Mouse (Mus musculus): ENCODE data around the gene Nudt4. TPM values are rescaled to one million over a fixed set of nuclear protein-coding genes. Genes with fewer than 3 reads are reported as not detected.

The Nudt4 gene
- polyA plus RNA-seq, 1 experiment from 2014 or later, result 123 TPM

DNA sequence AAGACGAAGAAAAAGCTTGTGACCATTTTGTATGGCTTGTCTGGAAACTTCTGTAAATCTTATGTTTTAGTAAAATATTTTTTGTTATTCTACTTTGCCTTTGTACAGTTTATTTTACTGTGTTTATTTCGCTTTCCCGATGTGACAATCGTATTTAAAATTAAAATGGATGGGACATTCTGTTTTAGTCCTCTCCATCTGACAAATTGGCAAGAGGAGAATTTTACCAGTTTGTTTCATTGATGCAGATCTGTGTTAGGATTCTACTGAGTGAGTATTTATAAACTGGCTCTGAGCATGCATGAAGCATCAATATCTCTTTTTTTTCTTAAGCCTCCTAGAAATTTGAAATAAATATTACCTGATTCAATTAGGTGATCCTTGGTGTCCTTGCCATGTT lies 21.0 kb downstream of the Nudt4 start:
- H3K36me3 ChIP-seq (ENCODE audit: control insufficient read depth, insufficient read depth, low read length), result no peaks in the 10 kb centered on the region; the same call in none of the 2 replicates
- H3K4me3 ChIP-seq (ENCODE audit: low read depth, low read length), result no peak overlapping the region
- H3K9ac ChIP-seq (ENCODE audit: low read length), result no peak overlapping the region
- ATAC-seq (replicated peaks; ENCODE audit: low FRiP score), result no peak
- H3K27ac ChIP-seq (ENCODE audit: low read depth, low read length), result no peak overlapping the region
- H3K9me3 ChIP-seq (ENCODE audit: control insufficient read depth, low read length), result no peaks in the 10 kb centered on the region
- 93% methylated on average over 4 of the region's 4 CpGs for WGBS
- no peaks in the 10 kb centered on the region for H3K27me3 ChIP-seq (ENCODE audit: control insufficient read depth, insufficient read depth, low read length)
- no peak overlapping the region for H3K4me2 ChIP-seq (ENCODE audit: low read depth, low read length, severe bottlenecking)
- no peak for DNase-seq (ENCODE audit: low spot score)
- no peaks in the 10 kb centered on the region for H3K4me1 ChIP-seq (replicated peaks; ENCODE audit: control insufficient read depth, insufficient read depth, low read length)

DNA sequence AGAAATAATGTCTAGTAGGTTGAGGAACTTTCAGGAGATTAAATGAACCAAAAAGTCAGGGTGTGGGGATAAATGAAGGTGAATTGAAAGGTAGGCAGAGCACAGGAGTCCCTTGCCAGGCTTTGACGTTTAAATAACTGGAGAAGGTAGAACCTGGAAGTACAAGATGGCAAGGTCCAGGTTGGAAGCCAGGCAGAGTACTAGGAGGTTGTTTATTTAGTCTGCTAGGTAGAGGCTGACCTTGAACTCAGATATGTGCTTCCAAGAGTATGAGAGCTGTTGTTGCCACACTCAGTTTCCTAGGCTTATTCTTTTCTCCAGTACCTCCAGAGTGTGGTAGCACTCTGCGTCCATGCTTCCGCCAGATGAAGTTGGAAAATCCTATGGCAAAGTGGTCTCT lies 24.1 kb downstream of the Nudt4 start:
- Histone ChIP-seq H3K4me1 (replicated peaks; ENCODE audit: control insufficient read depth, insufficient read depth, low read length) (no peaks in the 10 kb centered on the region), H3K36me3 (ENCODE audit: control insufficient read depth, insufficient read depth, low read length) (no peaks in the 10 kb centered on the region; the same call in none of the 2 replicates), H3K9ac (ENCODE audit: low read length) (no peak overlapping the region), H3K27me3 (ENCODE audit: control insufficient read depth, insufficient read depth, low read length) (no peaks in the 10 kb centered on the region), H3K27ac (ENCODE audit: low read depth, low read length) (no peak overlapping the region), H3K9me3 (ENCODE audit: control insufficient read depth, low read length) (no peaks in the 10 kb centered on the region), H3K4me3 (ENCODE audit: low read depth, low read length) (no peak overlapping the region), H3K4me2 (ENCODE audit: low read depth, low read length, severe bottlenecking) (no peak overlapping the region)
- DNase-seq (ENCODE audit: low spot score), result no peak
- ATAC-seq (replicated peaks; ENCODE audit: low FRiP score), result no peak
- 89% methylated on average over 3 of the region's 3 CpGs for WGBS

DNA sequence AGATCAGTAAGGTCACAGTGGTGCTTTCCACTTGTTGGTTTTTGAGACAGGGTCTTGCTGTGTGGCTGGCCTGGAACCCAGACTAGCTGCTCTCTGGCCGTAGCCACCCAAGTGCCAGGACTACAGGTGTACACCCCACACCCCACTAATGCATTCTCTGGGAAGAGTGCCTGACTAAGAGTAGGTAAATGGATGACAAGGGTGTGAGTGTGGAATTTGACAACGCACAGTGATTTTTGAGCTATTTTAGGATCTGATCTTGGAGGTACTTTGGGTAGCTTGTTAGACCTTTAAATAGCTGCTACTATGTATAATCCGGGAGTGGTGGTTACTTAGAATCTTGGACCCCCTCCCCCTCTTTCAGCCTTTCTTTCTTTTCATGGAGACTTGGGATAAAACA lies 24.7 kb downstream of the Nudt4 start:
- H3K4me2 ChIP-seq (ENCODE audit: low read depth, low read length, severe bottlenecking), result no peak overlapping the region
- H3K9me3 ChIP-seq (ENCODE audit: control insufficient read depth, low read length), result no peaks in the 10 kb centered on the region
- 90% methylated on average over 3 of the region's 3 CpGs for WGBS
- no peak overlapping the region for H3K9ac ChIP-seq (ENCODE audit: low read length)
- no peaks in the 10 kb centered on the region; the same call in none of the 2 replicates for H3K36me3 ChIP-seq (ENCODE audit: control insufficient read depth, insufficient read depth, low read length)
- DNase-seq (ENCODE audit: low spot score) (no peak), ATAC-seq (replicated peaks; ENCODE audit: low FRiP score) (no peak)
- H3K27ac ChIP-seq (ENCODE audit: low read depth, low read length), result no peak overlapping the region
- no peaks in the 10 kb centered on the region for H3K4me1 ChIP-seq (replicated peaks; ENCODE audit: control insufficient read depth, insufficient read depth, low read length)
- no peaks in the 10 kb centered on the region for H3K27me3 ChIP-seq (ENCODE audit: control insufficient read depth, insufficient read depth, low read length)
- no peak overlapping the region for H3K4me3 ChIP-seq (ENCODE audit: low read depth, low read length)

DNA sequence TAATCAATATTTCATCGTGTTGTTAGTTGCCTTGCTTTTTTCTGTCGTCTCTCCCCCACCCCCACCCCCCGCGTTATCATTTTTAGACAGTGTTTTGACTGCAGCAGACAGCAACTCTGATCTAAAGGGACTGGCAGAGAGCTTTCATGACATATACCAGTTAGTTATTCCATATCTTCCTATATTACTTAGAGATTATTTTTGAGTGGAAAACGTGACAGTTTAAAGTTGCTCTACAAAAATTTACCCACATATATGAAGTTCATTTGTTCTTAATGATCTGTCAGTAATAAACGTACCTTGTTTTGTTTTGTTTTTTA lies 27.8 kb downstream of the Nudt4 start:
- Histone ChIP-seq H3K9me3 (ENCODE audit: control insufficient read depth, low read length) (no peaks in the 10 kb centered on the region), H3K4me2 (ENCODE audit: low read depth, low read length, severe bottlenecking) (no peak overlapping the region), H3K9ac (ENCODE audit: low read length) (no peak overlapping the region), H3K4me1 (replicated peaks; ENCODE audit: control insufficient read depth, insufficient read depth, low read length) (no peaks in the 10 kb centered on the region), H3K36me3 (ENCODE audit: control insufficient read depth, insufficient read depth, low read length) (no peaks in the 10 kb centered on the region), H3K4me3 (ENCODE audit: low read depth, low read length) (no peak overlapping the region), H3K27ac (ENCODE audit: low read depth, low read length) (no peak overlapping the region), H3K27me3 (ENCODE audit: control insufficient read depth, insufficient read depth, low read length) (no peaks in the 10 kb centered on the region)
- ATAC-seq (replicated peaks; ENCODE audit: low FRiP score), result no peak
- WGBS, result 85% methylated on average over 6 of the region's 6 CpGs
- DNase-seq (ENCODE audit: low spot score), result no peak

DNA sequence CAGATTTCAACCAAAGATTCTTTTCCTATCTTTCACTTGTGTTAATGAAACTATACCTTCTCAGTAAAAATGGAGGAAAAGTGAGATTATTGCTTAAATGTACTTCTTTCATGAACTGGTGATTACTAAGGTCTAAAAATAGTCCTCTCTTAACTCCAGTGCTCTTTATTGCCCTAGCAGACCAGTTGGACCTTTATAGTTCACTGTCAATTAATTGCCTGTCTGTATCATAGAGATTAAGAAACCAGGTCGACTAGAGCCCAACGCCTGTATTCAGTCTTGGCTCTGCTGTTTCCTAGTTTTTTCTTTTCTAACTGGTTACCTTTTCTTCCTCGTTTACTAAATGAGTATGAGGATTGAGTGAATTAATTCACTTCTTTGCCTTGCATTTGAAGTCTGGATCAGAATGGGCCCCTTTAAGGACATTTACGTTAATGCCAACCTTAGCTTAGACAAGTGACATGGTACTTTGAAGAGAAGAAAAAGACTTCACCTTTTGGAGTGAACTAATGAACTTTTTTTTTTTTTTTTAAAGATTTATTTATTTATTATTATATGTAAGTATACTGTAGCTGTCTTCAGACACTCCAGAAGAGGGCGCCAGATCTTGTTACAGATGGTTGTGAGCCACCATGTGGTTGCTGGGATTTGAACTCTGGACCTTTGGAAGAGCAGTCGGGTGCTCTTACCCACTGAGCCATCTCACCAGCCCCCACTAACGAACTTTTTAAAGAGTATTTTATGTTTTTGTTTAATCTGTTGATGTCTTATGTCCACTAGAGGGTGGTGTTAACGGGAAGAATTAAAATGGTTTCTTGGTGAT lies 28.3 kb downstream of the Nudt4 start:
- no peaks in the 10 kb centered on the region for H3K27me3 ChIP-seq (ENCODE audit: control insufficient read depth, insufficient read depth, low read length)
- H3K36me3 ChIP-seq (ENCODE audit: control insufficient read depth, insufficient read depth, low read length), result no peaks in the 10 kb centered on the region
- no peak for ATAC-seq (replicated peaks; ENCODE audit: low FRiP score)
- H3K4me3 ChIP-seq (ENCODE audit: low read depth, low read length), result no peak overlapping the region
- 0 out of 2 replicates have a peak, but pooled peaks cover 2% of the 10 kb centered on the region for H3K4me1 ChIP-seq (replicated peaks; ENCODE audit: control insufficient read depth, insufficient read depth, low read length)
- no peak overlapping the region for H3K4me2 ChIP-seq (ENCODE audit: low read depth, low read length, severe bottlenecking)
- no peak for DNase-seq (ENCODE audit: low spot score)
- WGBS, result 86% methylated on average over 8 of the region's 8 CpGs
- no peaks in the 10 kb centered on the region for H3K9me3 ChIP-seq (ENCODE audit: control insufficient read depth, low read length)
- H3K27ac ChIP-seq (ENCODE audit: low read depth, low read length), result no peak overlapping the region
- no peak overlapping the region for H3K9ac ChIP-seq (ENCODE audit: low read length)

DNA sequence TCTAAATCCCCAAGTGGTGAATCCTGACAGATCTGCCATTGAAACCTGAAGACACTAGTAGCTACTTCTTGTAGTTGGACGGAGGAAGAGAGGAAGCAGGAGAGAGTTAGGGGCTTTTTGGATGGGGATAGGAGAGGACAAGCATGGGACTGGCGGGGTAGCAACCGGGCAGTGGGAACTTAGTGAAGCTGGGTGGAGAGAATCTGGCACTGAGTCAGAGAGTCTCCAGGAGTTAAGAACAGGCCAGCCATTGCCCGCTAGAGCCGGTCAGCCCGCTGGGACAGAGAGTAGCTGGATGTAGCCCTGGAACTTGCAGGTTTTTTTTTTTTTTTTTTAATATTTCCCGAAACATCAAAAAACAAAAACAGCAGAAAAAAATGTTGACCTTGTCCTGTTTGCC lies 30.6 kb downstream of the Nudt4 start:
- Histone ChIP-seq H3K27me3 (ENCODE audit: control insufficient read depth, insufficient read depth, low read length) (no peaks in the 10 kb centered on the region), H3K4me3 (ENCODE audit: low read depth, low read length) (no peak overlapping the region), H3K36me3 (ENCODE audit: control insufficient read depth, insufficient read depth, low read length) (no peaks in the 10 kb centered on the region), H3K4me2 (ENCODE audit: low read depth, low read length, severe bottlenecking) (no peak overlapping the region), H3K9me3 (ENCODE audit: control insufficient read depth, low read length) (no peaks in the 10 kb centered on the region), H3K4me1 (replicated peaks; ENCODE audit: control insufficient read depth, insufficient read depth, low read length) (0 out of 2 replicates have a peak, but pooled peaks cover 2% of the 10 kb centered on the region), H3K9ac (ENCODE audit: low read length) (no peak overlapping the region), H3K27ac (ENCODE audit: low read depth, low read length) (no peak overlapping the region)
- WGBS, result 94% methylated on average over 7 of the region's 7 CpGs
- DNase-seq (ENCODE audit: low spot score) (no peak), ATAC-seq (replicated peaks; ENCODE audit: low FRiP score) (no peak)

DNA sequence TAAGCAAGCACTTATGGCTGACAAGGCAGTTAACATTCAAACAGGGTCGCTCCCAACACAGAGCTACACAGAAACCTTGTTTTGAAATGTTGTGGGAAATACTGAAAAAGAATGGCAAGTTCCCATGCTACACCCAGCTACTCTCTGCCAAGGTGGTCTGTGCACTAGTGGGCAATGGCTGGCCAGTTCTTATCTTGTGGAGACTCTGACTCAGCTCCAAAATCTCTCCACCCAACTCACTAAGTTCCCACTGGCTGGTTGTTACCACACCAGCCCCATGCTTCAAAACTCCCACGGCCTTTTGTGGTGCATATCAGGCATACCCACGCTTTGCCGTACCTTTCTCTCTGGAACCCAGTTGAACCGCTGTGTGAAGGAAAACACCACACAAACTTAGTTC lies 31.0 kb downstream of the Nudt4 start:
- DNase-seq (ENCODE audit: low spot score), result no peak
- 94% methylated on average over 5 of the region's 5 CpGs for whole genome bisulfite sequencing
- H3K4me2 ChIP-seq (ENCODE audit: low read depth, low read length, severe bottlenecking), result no peak overlapping the region
- H3K27ac ChIP-seq (ENCODE audit: low read depth, low read length), result no peak overlapping the region
- no peaks in the 10 kb centered on the region for H3K9me3 ChIP-seq (ENCODE audit: control insufficient read depth, low read length)
- H3K27me3 ChIP-seq (ENCODE audit: control insufficient read depth, insufficient read depth, low read length), result no peaks in the 10 kb centered on the region
- 0 out of 2 replicates have a peak, but pooled peaks cover 2% of the 10 kb centered on the region for H3K4me1 ChIP-seq (replicated peaks; ENCODE audit: control insufficient read depth, insufficient read depth, low read length)
- ATAC-seq (replicated peaks; ENCODE audit: low FRiP score), result no peak
- H3K9ac ChIP-seq (ENCODE audit: low read length), result no peak overlapping the region
- H3K4me3 ChIP-seq (ENCODE audit: low read depth, low read length), result no peak overlapping the region
- H3K36me3 ChIP-seq (ENCODE audit: control insufficient read depth, insufficient read depth, low read length), result no peaks in the 10 kb centered on the region

DNA sequence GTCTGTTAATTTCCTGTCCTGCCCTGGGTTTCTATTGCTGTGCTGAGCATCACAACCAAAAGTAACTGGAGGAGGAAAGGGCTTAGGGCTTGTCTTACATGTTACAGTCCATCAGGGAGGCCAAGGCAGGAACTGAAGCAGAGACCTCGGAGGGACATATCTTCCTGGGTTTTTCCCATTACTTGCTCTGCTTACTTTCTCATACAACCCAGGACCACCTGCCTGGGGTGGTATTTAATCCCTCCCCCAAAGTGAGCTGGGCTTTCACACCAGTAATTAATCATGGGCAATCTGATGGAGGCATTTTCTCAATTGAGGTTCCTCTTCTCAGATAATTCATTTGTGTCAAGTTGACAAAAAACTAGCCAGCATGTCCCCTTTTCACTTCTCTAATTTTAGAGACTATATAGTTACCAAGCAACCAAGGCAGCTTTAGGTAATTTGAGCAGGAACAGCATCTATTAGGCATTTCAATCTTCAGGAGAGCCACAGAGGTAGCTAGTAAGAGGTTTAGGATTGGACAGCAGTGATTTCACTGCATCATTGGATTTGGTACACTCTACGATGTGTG lies 33.3 kb downstream of the Nudt4 start:
- Histone ChIP-seq H3K27ac (ENCODE audit: low read depth, low read length) (no peak overlapping the region), H3K4me3 (ENCODE audit: low read depth, low read length) (no peak overlapping the region), H3K36me3 (ENCODE audit: control insufficient read depth, insufficient read depth, low read length) (no peaks in the 10 kb centered on the region), H3K9ac (ENCODE audit: low read length) (no peak overlapping the region), H3K9me3 (ENCODE audit: control insufficient read depth, low read length) (no peaks in the 10 kb centered on the region), H3K4me2 (ENCODE audit: low read depth, low read length, severe bottlenecking) (no peak overlapping the region), H3K27me3 (ENCODE audit: control insufficient read depth, insufficient read depth, low read length) (no peaks in the 10 kb centered on the region), H3K4me1 (replicated peaks; ENCODE audit: control insufficient read depth, insufficient read depth, low read length) (0 out of 2 replicates have a peak, but pooled peaks cover 2% of the 10 kb centered on the region)
- no peak for DNase-seq (ENCODE audit: low spot score)
- WGBS, result 66% methylated on average over 2 of the region's 2 CpGs
- no peak for ATAC-seq (replicated peaks; ENCODE audit: low FRiP score)

Measured in forebrain, embryonic 11.5 days (tissue).